9 mouse cellular contexts compared by ENCODE assay signal in the genomic region with DNA sequence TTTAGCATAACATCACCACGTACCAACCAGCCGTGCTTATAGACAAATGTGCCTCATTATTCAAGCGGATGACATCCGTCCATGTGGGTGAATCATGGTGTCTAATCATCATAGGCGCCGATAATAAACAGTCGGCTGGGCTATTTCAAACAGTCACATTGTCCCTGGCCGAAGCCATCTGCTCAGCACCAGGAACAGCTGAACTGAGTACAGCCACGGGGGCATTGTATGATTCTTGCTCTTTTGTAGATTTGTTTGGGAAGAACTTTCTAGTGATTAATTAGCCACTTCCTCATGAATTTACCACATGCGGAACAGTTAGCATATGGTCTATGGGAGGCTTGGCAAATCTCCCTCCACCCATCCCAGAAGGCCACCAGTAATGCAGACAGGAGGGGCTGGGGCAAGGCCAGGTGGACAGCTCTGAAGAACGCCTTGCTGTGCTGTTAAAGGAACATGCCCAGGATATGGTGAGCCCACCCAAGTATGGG.
A peak's percentile ranks its signal among the peaks of the same experiment; 100 is the strongest.
DNase-seq lines count a peak whose midpoint lies in the region; ATAC-seq lines count a peak whose summit lies in the region.
"Had no signal": no experiment of that assay in that cellular context is flagged by ENCODE, and none has a peak within 500 bp of the region (broad histone marks: within the 10 kb centered on the region; RNA-seq: fewer than 3 reads in every experiment).

No protein-coding gene starts in this region.

- H3K27me3 ChIP-seq in midbrain, embryonic 12.5 days: no peaks in the 10 kb centered on the region
- no peaks in the 10 kb centered on the region for H3K27me3 ChIP-seq in midbrain, embryonic 11.5 days (ENCODE audit: control insufficient read depth, insufficient read depth, low read length)
- H3K27me3 ChIP-seq in hindbrain, embryonic 14.5 days (ENCODE audit: control insufficient read depth, insufficient read depth, low read length): no peaks in the 10 kb centered on the region
- no peaks in the 10 kb centered on the region for H3K27me3 ChIP-seq in neural tube, embryonic 14.5 days (ENCODE audit: control insufficient read depth, insufficient read depth, low read length)

- no peak for DNase-seq in midbrain, embryonic 11.5 days (ENCODE audit: low spot score, missing footprints)
- peak; percentile 75 to 80 for DNase-seq in cerebellum, postnatal 10 days
- DNase-seq in hindbrain, embryonic 14.5 days (ENCODE audit: low spot score): no peak
- DNase-seq in heart, postnatal 36 days: no peak
- DNase-seq in spleen, postnatal 36 days (ENCODE audit: low spot score in 2 of 2): no peak
- DNase-seq: heart, adult 11 months had no signal

- H3K4me3 ChIP-seq in midbrain, embryonic 12.5 days: no peak overlapping the region
- no peak overlapping the region for H3K4me3 ChIP-seq in midbrain, embryonic 11.5 days (ENCODE audit: low read depth, low read length)
- no peak overlapping the region for H3K4me3 ChIP-seq in hindbrain, embryonic 14.5 days (replicated peaks; ENCODE audit: low read length)
- H3K4me3 ChIP-seq in neural tube, embryonic 14.5 days (ENCODE audit: low read depth, low read length): no peak overlapping the region
- H3K4me3 ChIP-seq: limb, embryonic 12.5 days had no signal

- no peak overlapping the region for H3K9ac ChIP-seq in midbrain, embryonic 12.5 days (replicated peaks)
- H3K9ac ChIP-seq in midbrain, embryonic 11.5 days (ENCODE audit: low read length): no peak overlapping the region
- no peak overlapping the region for H3K9ac ChIP-seq in hindbrain, embryonic 14.5 days
- no peak overlapping the region for H3K9ac ChIP-seq in neural tube, embryonic 14.5 days (replicated peaks; ENCODE audit: low read depth, low read length)
- H3K9ac ChIP-seq: limb, embryonic 12.5 days had no signal

- intact Hi-C loops in heart, postnatal 36 days (cut with DNase I): no loop called here

- peaks cover 4% of the 10 kb centered on the region; the same call in 1 of the 2 replicates for H3K4me1 ChIP-seq in midbrain, embryonic 12.5 days
- no peaks in the 10 kb centered on the region for H3K4me1 ChIP-seq in midbrain, embryonic 11.5 days (ENCODE audit: control insufficient read depth, insufficient read depth, low read length)
- no peaks in the 10 kb centered on the region for H3K4me1 ChIP-seq in hindbrain, embryonic 14.5 days (replicated peaks; ENCODE audit: control insufficient read depth, insufficient read depth, low read length)
- H3K4me1 ChIP-seq in neural tube, embryonic 14.5 days (ENCODE audit: control insufficient read depth, insufficient read depth, low read length): no peaks in the 10 kb centered on the region

- H3K4me2 ChIP-seq in midbrain, embryonic 12.5 days (replicated peaks): no peak overlapping the region
- no peak overlapping the region for H3K4me2 ChIP-seq in midbrain, embryonic 11.5 days
- H3K4me2 ChIP-seq in hindbrain, embryonic 14.5 days (replicated peaks): no peak overlapping the region
- no peak overlapping the region for H3K4me2 ChIP-seq in neural tube, embryonic 14.5 days (ENCODE audit: low read depth, low read length)
- H3K4me2 ChIP-seq: limb, embryonic 12.5 days had no signal

- 0 out of 2 replicates have a peak, but pooled peaks cover 4% of the 10 kb centered on the region for H3K9me3 ChIP-seq in midbrain, embryonic 12.5 days
- no peaks in the 10 kb centered on the region for H3K9me3 ChIP-seq in midbrain, embryonic 11.5 days (ENCODE audit: control insufficient read depth, low read length)
- H3K9me3 ChIP-seq in hindbrain, embryonic 14.5 days (ENCODE audit: control insufficient read depth, low read length): no peaks in the 10 kb centered on the region
- H3K9me3 ChIP-seq in neural tube, embryonic 14.5 days (ENCODE audit: control insufficient read depth, low read length): no peaks in the 10 kb centered on the region
- H3K9me3 ChIP-seq: limb, embryonic 12.5 days had no signal

- no peak overlapping the region for H3K27ac ChIP-seq in midbrain, embryonic 12.5 days (replicated peaks)
- no peak overlapping the region for H3K27ac ChIP-seq in midbrain, embryonic 11.5 days (ENCODE audit: low read depth, low read length)
- no peak overlapping the region for H3K27ac ChIP-seq in hindbrain, embryonic 14.5 days
- no peak overlapping the region for H3K27ac ChIP-seq in neural tube, embryonic 14.5 days (ENCODE audit: low read depth, low read length)
- H3K27ac ChIP-seq: limb, embryonic 12.5 days had no signal

- no peaks in the 10 kb centered on the region for H3K36me3 ChIP-seq in midbrain, embryonic 12.5 days
- no peaks in the 10 kb centered on the region for H3K36me3 ChIP-seq in midbrain, embryonic 11.5 days (ENCODE audit: control insufficient read depth, insufficient read depth, low read length)
- no peaks in the 10 kb centered on the region for H3K36me3 ChIP-seq in hindbrain, embryonic 14.5 days (replicated peaks; ENCODE audit: control insufficient read depth, insufficient read depth)
- no peaks in the 10 kb centered on the region for H3K36me3 ChIP-seq in neural tube, embryonic 14.5 days (ENCODE audit: control insufficient read depth, insufficient read depth, low read length)
- H3K36me3 ChIP-seq: limb, embryonic 12.5 days had no signal

- WGBS in midbrain, embryonic 12.5 days: 70% methylated on average over 11 of the region's 11 CpGs
- WGBS in midbrain, embryonic 11.5 days: 85% methylated on average over 11 of the region's 11 CpGs
- 34% methylated on average over 11 of the region's 11 CpGs for WGBS in hindbrain, embryonic 14.5 days
- 32% methylated on average over 11 of the region's 11 CpGs for WGBS in neural tube, embryonic 14.5 days

- ATAC-seq in midbrain, embryonic 12.5 days (ENCODE audit: low FRiP score, low read depth): 0 out of 2 replicates have a peak, but pooled peaks have one; percentile 12
- no peak for ATAC-seq in midbrain, embryonic 11.5 days (ENCODE audit: low FRiP score)
- peak; percentile 46; the same call in 1 of the 2 replicates for ATAC-seq in hindbrain, embryonic 14.5 days (ENCODE audit: low FRiP score)
- peak; percentile 46; the same call in 1 of the 2 replicates for ATAC-seq in neural tube, embryonic 14.5 days (ENCODE audit: low read depth)

Comparison
In these comparisons a context has a peak if more than half of its experiments do, and no peak if none do; other contexts are left out.
1. DNase-seq: peak in cerebellum, postnatal 10 days (2 of 2); none in midbrain, embryonic 11.5 days (single experiment), hindbrain, embryonic 14.5 days (single experiment), heart, postnatal 36 days (0 of 2) and spleen, postnatal 36 days (0 of 2).